Mouse (Mus musculus): ENCODE results near the gene Nup35. TPM values are rescaled to one million over a fixed set of nuclear protein-coding genes. Genes with fewer than 3 reads are reported as not detected.

Gene Nup35
- polyA plus RNA-seq (2014; fragmentation: Illumina TruSeq; extraction: RNeasy Lipid Tissue Mini Kit (QIAGEN cat#74804); ENCODE audit: low read depth, low replicate concordance) = 9.9 TPM

DNA sequence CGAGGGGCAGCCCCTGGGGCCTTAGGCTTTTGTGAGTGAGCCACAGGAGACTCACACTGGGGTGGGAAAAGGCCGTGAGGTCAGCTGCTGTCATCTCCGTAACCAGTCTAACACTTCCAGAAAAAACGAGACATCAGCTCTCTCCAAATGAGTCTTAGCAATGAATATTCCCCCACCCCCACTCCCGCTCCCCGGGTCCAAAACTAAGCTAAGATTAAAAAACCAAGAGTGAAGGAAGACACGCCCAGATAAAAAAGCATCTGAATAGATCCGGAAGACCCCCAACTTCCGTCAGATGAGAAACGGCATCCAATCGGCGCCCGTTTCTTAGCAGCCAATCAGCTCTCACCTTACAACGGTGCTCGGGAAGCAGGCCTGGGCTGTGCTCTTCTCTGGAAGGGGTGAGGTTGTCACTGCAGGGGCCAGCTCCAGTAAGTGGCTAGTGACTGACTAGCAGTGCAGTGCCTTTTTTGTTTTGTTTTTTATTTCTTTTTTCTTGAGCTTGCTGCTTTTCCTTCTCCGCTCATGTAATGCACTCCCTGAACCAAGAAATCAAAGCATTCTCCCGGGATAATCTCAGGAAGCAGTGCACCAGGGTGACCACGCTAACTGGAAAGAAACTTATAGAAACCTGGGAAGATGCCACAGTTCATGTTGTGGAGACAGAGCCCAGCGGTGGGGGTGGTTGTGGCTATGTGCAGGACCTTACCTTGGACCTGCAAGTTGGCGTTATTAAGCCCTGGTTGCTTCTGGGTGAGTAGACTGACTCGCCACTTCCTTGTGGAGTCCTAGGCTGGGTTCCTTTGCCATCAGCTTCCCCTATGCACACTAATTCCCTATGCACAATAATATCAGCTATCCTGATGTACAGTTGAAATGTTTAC, at the start of gene Nup35, which contains the start of gene Dusp19:
Nup35 (plus strand) TSS at position 383 of the 884 bp plus-strand sequence.
Dusp19 (plus strand) TSS at position 192 of the 884 bp plus-strand sequence.

DNA sequence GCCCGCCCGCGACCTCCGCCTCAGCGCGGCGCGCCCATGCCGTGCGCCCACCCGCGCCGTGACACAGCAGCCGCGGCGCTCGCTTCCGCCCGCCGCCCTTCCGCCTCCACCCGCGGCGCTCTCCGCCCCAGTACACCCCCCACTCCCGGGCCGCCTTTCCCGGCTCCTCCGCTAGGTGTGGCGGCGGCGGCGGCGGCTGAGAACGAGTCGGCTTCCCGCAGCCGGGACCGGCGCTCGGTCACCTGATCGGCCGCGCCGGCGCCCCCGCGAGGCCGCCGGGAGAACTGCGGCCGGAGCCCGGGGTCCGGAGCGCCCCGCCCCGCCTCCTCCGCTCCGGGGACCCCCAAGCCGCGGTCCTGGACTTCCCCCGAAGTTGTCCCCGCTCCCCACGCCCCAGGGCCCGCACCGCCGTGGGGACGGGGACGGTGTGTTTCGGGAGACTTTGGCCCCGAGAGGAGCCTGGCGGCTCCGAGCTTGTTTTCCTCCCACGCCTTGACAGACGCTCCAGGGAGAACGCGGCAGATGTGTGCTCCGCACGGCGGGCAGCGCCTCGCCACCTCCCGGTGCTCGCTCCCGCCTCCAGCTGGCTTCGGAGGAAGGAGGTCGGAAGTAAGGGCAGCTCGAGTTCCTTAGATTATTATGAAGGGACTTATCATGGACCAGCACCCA, 35.9 kb upstream of the Nup35 start, which contains the start of gene Nckap1:
Nckap1 (minus strand) TSS at position 338 of the 669 bp plus-strand sequence.

Other genes with a start within 250 kb of the Nup35 start
- gene Frzb, start 169.6 kb upstream of the Nup35 start, polyA plus RNA-seq (2014; fragmentation: Illumina TruSeq; extraction: RNeasy Lipid Tissue Mini Kit (QIAGEN cat#74804); ENCODE audit: low read depth, low replicate concordance) = 1.4 TPM
- gene Nckap1, start 35.9 kb upstream of the Nup35 start, polyA plus RNA-seq (2014; fragmentation: Illumina TruSeq; extraction: RNeasy Lipid Tissue Mini Kit (QIAGEN cat#74804); ENCODE audit: low read depth, low replicate concordance) = 126 TPM
- gene Dusp19, start 191 bp upstream of the Nup35 start, polyA plus RNA-seq (2014; fragmentation: Illumina TruSeq; extraction: RNeasy Lipid Tissue Mini Kit (QIAGEN cat#74804); ENCODE audit: low read depth, low replicate concordance) = 8.3 TPM